Mouse (Mus musculus) MEL (cell line): Measurements from ENCODE around the gene Gm40193. TPM values are rescaled to one million over a fixed set of nuclear protein-coding genes. Genes with fewer than 3 reads are reported as not detected.
A peak's percentile ranks its signal among the peaks of the same experiment; 100 is the strongest.

Source experiments
- DNase-seq: peaks from one replicate; pipeline ENCODE4 v3.0.0; 2011; ENCODE audit warnings: low read depth, low spot score
- H3K27ac ChIP-seq: 2 replicates; pipeline ENCODE4 v1.5.1; 2012; ENCODE audit warnings: low read depth, mild to moderate bottlenecking, control low read depth, low read length, moderate library complexity; ENCODE audit not compliant: control insufficient read depth
- H3K27me3 ChIP-seq, 2 experiments: fragments of 150-350 bp in 1 of 2; sonication (generic) in 1 of 2; 2 replicates each; pipeline ENCODE4 v1.6.1; 2012; ENCODE audit warnings: low read length in 2 of 2, mild to moderate bottlenecking in 2 of 2, improper control_type of control experiment in 1 of 2, moderate library complexity in 1 of 2; ENCODE audit not compliant: insufficient read depth in 2 of 2, control insufficient read depth in 1 of 2
- H3K36me3 ChIP-seq, 2 experiments: 2 replicates each; pipeline ENCODE4 v1.6.1; 2012 to 2014; ENCODE audit warnings: low read length in 2 of 2, improper control_type of control experiment in 1 of 2, inconsistent platforms in 1 of 2, mild to moderate bottlenecking in 1 of 2; ENCODE audit not compliant: insufficient read depth in 2 of 2, control insufficient read depth in 1 of 2
- H3K4me1 ChIP-seq, 2 experiments: fragments of 150-350 bp in 1 of 2; sonication (generic) in 1 of 2; 2 replicates each; pipeline ENCODE4 v1.6.1; 2012; ENCODE audit warnings: low read length in 2 of 2, improper control_type of control experiment in 1 of 2, mild to moderate bottlenecking in 1 of 2; ENCODE audit not compliant: insufficient read depth in 2 of 2, control insufficient read depth in 1 of 2
- H3K4me3 ChIP-seq, 2 experiments: fragments of 150-350 bp in 1 of 2; sonication (generic) in 1 of 2; 2 replicates each; pipeline ENCODE4 v1.5.1; 2012; ENCODE audit warnings: low read depth in 2 of 2, low read length in 2 of 2, mild to moderate bottlenecking in 2 of 2, moderate library complexity in 2 of 2, control low read depth in 1 of 2, improper control_type of control experiment in 1 of 2; ENCODE audit not compliant: control insufficient read depth in 1 of 2, insufficient read depth in 1 of 2
- H3K79me2 ChIP-seq: 2 replicates; pipeline ENCODE4 v1.6.1; 2012; ENCODE audit warnings: mild to moderate bottlenecking, low read length, moderate library complexity; ENCODE audit not compliant: control insufficient read depth, poor library complexity, insufficient read depth
- H3K9ac ChIP-seq: 2 replicates; pipeline ENCODE4 v1.6.1; 2012; ENCODE audit warnings: low read depth, mild to moderate bottlenecking, control low read depth, low read length, moderate library complexity; ENCODE audit not compliant: control insufficient read depth, poor library complexity, severe bottlenecking
- H3K9me3 ChIP-seq: fragments of 150-350 bp; sonication (generic); replicated peaks from 2 replicates; pipeline ENCODE4 v1.6.1; 2012; ENCODE audit warnings: mild to moderate bottlenecking, low read length, improper control_type of control experiment, moderate library complexity; ENCODE audit not compliant: insufficient read depth
- BHLHE40 ChIP-seq: IDR thresholded peaks from 2 replicates; pipeline ENCODE4 v1.6.1; 2012; ENCODE audit warnings: low read depth, mild to moderate bottlenecking, inconsistent platforms, low read length, improper control_type of control experiment, borderline replicate concordance
- CHD1 ChIP-seq: IDR thresholded peaks from 2 replicates; pipeline ENCODE4 v1.6.1; 2012; ENCODE audit warnings: low read depth, mild to moderate bottlenecking, inconsistent platforms, low read length, improper control_type of control experiment
- CTCF ChIP-seq, 3 experiments: IDR thresholded peaks in 2 of 3; conservative IDR thresholded peaks in 1 of 3; 2 replicates each; pipeline ENCODE4 v1.5.1; 2011 to 2012; ENCODE audit warnings: low read length in 3 of 3, low read depth in 2 of 3, mild to moderate bottlenecking in 2 of 3, improper control_type of control experiment in 1 of 3, inconsistent platforms in 1 of 3, mixed read lengths in 1 of 3, moderate library complexity in 1 of 3; ENCODE audit not compliant: control insufficient read depth in 1 of 3, insufficient read depth in 1 of 3, poor library complexity in 1 of 3, severe bottlenecking in 1 of 3
- E2F4 ChIP-seq: IDR thresholded peaks from 2 replicates; pipeline ENCODE4 v1.6.1; 2011; ENCODE audit warnings: low read depth, low read length, improper control_type of control experiment, borderline replicate concordance
- ELF1 ChIP-seq: IDR thresholded peaks from 2 replicates; pipeline ENCODE4 v1.6.1; 2014; ENCODE audit warnings: low read depth, mild to moderate bottlenecking, inconsistent platforms, low read length, improper control_type of control experiment, moderate library complexity
- ETS1 ChIP-seq: IDR thresholded peaks from 2 replicates; pipeline ENCODE4 v1.6.1; 2012; ENCODE audit warnings: low read depth, mild to moderate bottlenecking, inconsistent platforms, low read length, improper control_type of control experiment, moderate library complexity
- GABPA ChIP-seq: IDR thresholded peaks from 2 replicates; pipeline ENCODE4 v1.6.1; 2012; ENCODE audit warnings: low read depth, mild to moderate bottlenecking, inconsistent platforms, low read length, improper control_type of control experiment, moderate library complexity
- GATA1 ChIP-seq: IDR thresholded peaks from 2 replicates; pipeline ENCODE4 v1.6.1; 2011; ENCODE audit warnings: low read depth, low read length, improper control_type of control experiment
- HCFC1 ChIP-seq: IDR thresholded peaks from 2 replicates; pipeline ENCODE4 v1.6.1; 2012; ENCODE audit warnings: low read depth, mild to moderate bottlenecking, inconsistent platforms, low read length, improper control_type of control experiment, moderate library complexity
- JUND ChIP-seq: IDR thresholded peaks from 2 replicates; pipeline ENCODE4 v1.6.1; 2011; ENCODE audit warnings: low read depth, mild to moderate bottlenecking, improper control_type of control experiment, low read length
- MAFK ChIP-seq: IDR thresholded peaks from 2 replicates; pipeline ENCODE4 v1.6.1; 2011; ENCODE audit warnings: low read depth, mild to moderate bottlenecking, low read length, improper control_type of control experiment, borderline replicate concordance
- MAZ ChIP-seq: IDR thresholded peaks from 2 replicates; pipeline ENCODE4 v1.6.1; 2012; ENCODE audit warnings: low read depth, mild to moderate bottlenecking, inconsistent platforms, low read length, improper control_type of control experiment
- MYB ChIP-seq: IDR thresholded peaks from 2 replicates; pipeline ENCODE4 v1.6.1; 2011; ENCODE audit warnings: mild to moderate bottlenecking, low read depth, low read length, improper control_type of control experiment
- NELFE ChIP-seq: IDR thresholded peaks from 2 replicates; pipeline ENCODE4 v1.6.1; 2011; ENCODE audit warnings: low read depth, low read length, improper control_type of control experiment
- NRF1 ChIP-seq: IDR thresholded peaks from 2 replicates; pipeline ENCODE4 v1.6.1; 2014; ENCODE audit warnings: low read depth, mild to moderate bottlenecking, inconsistent platforms, low read length, improper control_type of control experiment, moderate library complexity; ENCODE audit not compliant: poor library complexity, insufficient read depth, severe bottlenecking
- POLR2A ChIP-seq, 2 experiments: IDR thresholded peaks; 2 replicates each; pipeline ENCODE4 v1.6.1; 2011 to 2012; ENCODE audit warnings: low read length in 2 of 2, mild to moderate bottlenecking in 2 of 2, control low read depth in 1 of 2, improper control_type of control experiment in 1 of 2, low read depth in 1 of 2, moderate library complexity in 1 of 2; ENCODE audit not compliant: control insufficient read depth in 1 of 2, insufficient read depth in 1 of 2, poor library complexity in 1 of 2
- POLR2AphosphoS2 ChIP-seq: IDR thresholded peaks from 2 replicates; pipeline ENCODE4 v1.6.1; 2011; ENCODE audit warnings: low read length, improper control_type of control experiment
- POLR2AphosphoS5 ChIP-seq: IDR thresholded peaks from 2 replicates; pipeline ENCODE4 v1.6.1; 2012; ENCODE audit warnings: low read depth, borderline replicate concordance, mild to moderate bottlenecking, inconsistent platforms, low read length, moderate library complexity, mixed read lengths
- RAD21 ChIP-seq: IDR thresholded peaks from 2 replicates; pipeline ENCODE4 v1.6.1; 2011; ENCODE audit warnings: mild to moderate bottlenecking, low read depth, low read length, improper control_type of control experiment
- SIN3A ChIP-seq: IDR thresholded peaks from 2 replicates; pipeline ENCODE4 v1.6.1; 2012; ENCODE audit warnings: low read length, improper control_type of control experiment, inconsistent platforms
- SMC3 ChIP-seq: IDR thresholded peaks from 2 replicates; pipeline ENCODE4 v1.6.1; 2011; ENCODE audit warnings: low read depth, low read length, improper control_type of control experiment
- TAL1 ChIP-seq: IDR thresholded peaks from 2 replicates; pipeline ENCODE4 v1.6.1; 2012; ENCODE audit warnings: mild to moderate bottlenecking, inconsistent platforms, low read length, moderate library complexity, mixed read lengths
- TBP ChIP-seq: IDR thresholded peaks from 2 replicates; pipeline ENCODE4 v1.8.0; 2011; ENCODE audit warnings: low read depth, low read length, improper control_type of control experiment
- UBTF ChIP-seq: IDR thresholded peaks from 2 replicates; pipeline ENCODE4 v1.6.1; 2012; ENCODE audit warnings: low read depth, mild to moderate bottlenecking, inconsistent platforms, low read length, improper control_type of control experiment, moderate library complexity, borderline replicate concordance; ENCODE audit not compliant: insufficient read depth
- USF1 ChIP-seq: IDR thresholded peaks from 2 replicates; pipeline ENCODE4 v1.6.1; 2014; ENCODE audit warnings: low read depth, mild to moderate bottlenecking, inconsistent platforms, low read length, improper control_type of control experiment, moderate library complexity
- ZC3H11A ChIP-seq: IDR thresholded peaks from 2 replicates; pipeline ENCODE4 v1.6.1; 2012; ENCODE audit warnings: low read depth, mild to moderate bottlenecking, inconsistent platforms, low read length, improper control_type of control experiment
- ZKSCAN1 ChIP-seq: IDR thresholded peaks from 2 replicates; pipeline ENCODE4 v1.6.1; 2012; ENCODE audit warnings: low read depth, mild to moderate bottlenecking, inconsistent platforms, low read length, improper control_type of control experiment, moderate library complexity
- ZNF384 ChIP-seq: IDR thresholded peaks from 2 replicates; pipeline ENCODE4 v1.6.1; 2012; ENCODE audit warnings: low read depth, mild to moderate bottlenecking, inconsistent platforms, low read length, improper control_type of control experiment
- polyA plus RNA-seq, 2 experiments: library from polyadenylated mRNA; stranded (reverse) in 1 of 2; unstranded in 1 of 2; fragments of >175 nt in 1 of 2; fragments of >200 nt in 1 of 2; gene quantifications; 2 replicates each; pipeline versions ENCODE4 v1.2.1 to v1.2.4; 2012; ENCODE audit warnings: low replicate concordance in 2 of 2, low read depth in 1 of 2; ENCODE audit not compliant: insufficient read length in 2 of 2, insufficient read depth in 1 of 2, missing spikeins in 1 of 2
- total RNA-seq: library from RNA; depleted of rRNA; stranded (reverse); fragments of 300-350 nt; gene quantifications from 2 replicates; pipeline ENCODE4 v1.2.3, GENCODE M21; 2012

Gene Gm40193
- total and polyA plus RNA-seq, 3 experiments: not detected

- TF ChIP-seq ZC3H11A (no peak), MAZ (no peak), RAD21 (no peak), ZKSCAN1 (no peak)
Observed at GRCm38 (mm10) chr11:70526211-70526610, 6.5 kb downstream of the Gm40193 start (continued).

- DNase-seq: peak; percentile 60
- peak overlapping the region; percentile 59; the same call in 1 of the 2 replicates for H3K27ac ChIP-seq
- no peaks in the 10 kb centered on the region for H3K27me3 ChIP-seq
- peaks cover 0 to 7% of the 10 kb centered on the region in 2 experiments; a peak in 1 of 4 replicates for H3K4me1 ChIP-seq
- TF ChIP-seq POLR2A (IDR thresholded peaks at IDR 0.05; ENCODE audit: control insufficient read depth in 1 of 2, insufficient read depth in 1 of 2, low read depth in 1 of 2, low read length in 2 of 2, poor library complexity in 1 of 2) (no peak), MAFK (no peak), MAZ (no peak)
- peak overlapping the region; percentile 91 for H3K9ac ChIP-seq
- peaks cover 3 to 5% of the 10 kb centered on the region in 2 experiments; a peak in 3 of 4 replicates for H3K36me3 ChIP-seq
- peaks cover 13% of the 10 kb centered on the region for H3K79me2 ChIP-seq
- no peaks in the 10 kb centered on the region for H3K9me3 ChIP-seq
- H3K4me3 ChIP-seq: peak overlapping the region; percentile 87 to 89
Observed at GRCm38 (mm10) chr11:70525726-70526125, 7.0 kb downstream of the Gm40193 start.

GRCm38 (mm10) chr11:70525184-70525678 lies 7.5 kb downstream of the Gm40193 start, which contains the start of gene Psmb6:
Psmb6 (plus strand) TSS chr11:70525367.
- Histone ChIP-seq H3K9ac (peak within 1 kb of the TSS; percentile 91), H3K27me3 (no peaks in the 10 kb centered on the region), H3K27ac (peak within 1 kb of the TSS; percentile 59), H3K4me3 (peak within 1 kb of the TSS; percentile 87 to 89), H3K79me2 (peaks cover 13% of the 10 kb centered on the region), H3K36me3 (peaks cover 3 to 5% of the 10 kb centered on the region in 2 experiments; a peak in 3 of 4 replicates), H3K9me3 (no peaks in the 10 kb centered on the region), H3K4me1 (peaks cover 0 to 7% of the 10 kb centered on the region in 2 experiments; a peak in 1 of 4 replicates)
- peak; percentile 100 for DNase-seq
- TF ChIP-seq CHD1: peak; percentile 30; the same call in 1 of the 2 replicates
- no peak for TF ChIP-seq UBTF
- peak; percentile 96 for TF ChIP-seq HCFC1
- TF ChIP-seq ZNF384: peak; percentile 98
- TF ChIP-seq USF1: no peak; the same call in 1 of the 2 replicates
- TF ChIP-seq POLR2AphosphoS5: no peak
- TF ChIP-seq NRF1: peak; percentile 32; the same call in 1 of the 2 replicates
- TF ChIP-seq SIN3A: peak; percentile 94
- no peak for TF ChIP-seq BHLHE40
- peak; percentile 93 for TF ChIP-seq ELF1
- TF ChIP-seq TAL1: no peak
- TF ChIP-seq MAFK: no peak; the same call in 1 of the 2 replicates
- TF ChIP-seq CTCF (IDR thresholded peaks at IDR 0.05 in 2 of 3, conservative IDR thresholded peaks at IDR 0.05 in 1 of 3; ENCODE audit: control insufficient read depth in 1 of 3, insufficient read depth in 1 of 3, low read depth in 2 of 3, low read length in 3 of 3, poor library complexity in 1 of 3, severe bottlenecking in 1 of 3): 0 out of 6 replicates have a peak, but pooled peaks of 1 of the 3 experiments have one; percentile 1
- peak; percentile 81; the same call in 1 of the 2 replicates for TF ChIP-seq GABPA
- TF ChIP-seq MYB: peak; percentile 40; the same call in 1 of the 2 replicates
- TF ChIP-seq ZC3H11A: no peak
- peak; percentile 93 for TF ChIP-seq NELFE
- peak; percentile 88 for TF ChIP-seq TBP
- no peak for TF ChIP-seq GATA1
- peak; percentile 56 for TF ChIP-seq ETS1
- TF ChIP-seq SMC3: no peak
- no peak for TF ChIP-seq E2F4
- peak; percentile 81; the same call in 1 of the 2 replicates for TF ChIP-seq ZKSCAN1
- 0 out of 2 replicates have a peak, but pooled peaks have one; percentile 9 for TF ChIP-seq JUND
- TF ChIP-seq POLR2AphosphoS2: peak; percentile 96
